Mouse (Mus musculus) lung, adult 2 months (tissue): ENCODE data around the gene Dennd4a. TPM values are rescaled to one million over a fixed set of nuclear protein-coding genes. Genes with fewer than 3 reads are reported as not detected.

Experiments
- DNase-seq: peaks from one replicate; pipeline ENCODE4 v3.0.0; 2022
- H3K4me1 ChIP-seq: fragments of 200-500 bp; 2 replicates; pipeline ENCODE4 v1.6.1; 2011; ENCODE audit warnings: low read length; ENCODE audit not compliant: control insufficient read depth, insufficient read depth
- H3K4me3 ChIP-seq: fragments of 200-500 bp; replicated peaks from 2 replicates; pipeline ENCODE3; 2011; ENCODE audit warnings: low read depth, mild to moderate bottlenecking, control low read depth, low read length; ENCODE audit errors: extremely low read depth
- CTCF ChIP-seq: fragments of 200-500 bp; IDR thresholded peaks from 2 replicates; pipeline ENCODE4 v1.5.1; 2011; ENCODE audit warnings: mild to moderate bottlenecking, low read length, control low read depth; ENCODE audit not compliant: insufficient read depth
- POLR2A ChIP-seq: fragments of 200-500 bp; IDR thresholded peaks from 2 replicates; pipeline ENCODE4 v1.6.1; 2011; ENCODE audit warnings: low read depth, mild to moderate bottlenecking, control low read depth, low read length, borderline replicate concordance; ENCODE audit errors: extremely low read depth
- WGBS: fragments of 180-500 bp; shearing (Covaris S2); methylation state at CpG from one replicate; pipeline ENCODE4 v1.1.7; 2018; 5-methylcytosine and 5-hydroxymethylcytosine counted together
- polyA plus RNA-seq: library from polyadenylated mRNA; depleted of rRNA; stranded (reverse); fragments of >200 nt; gene quantifications from 2 replicates; pipeline ENCODE4 v1.2.3, GENCODE M21; 2012

Gene Dennd4a
- polyA plus RNA-seq, 1 experiment, result 16.5 TPM

DNA sequence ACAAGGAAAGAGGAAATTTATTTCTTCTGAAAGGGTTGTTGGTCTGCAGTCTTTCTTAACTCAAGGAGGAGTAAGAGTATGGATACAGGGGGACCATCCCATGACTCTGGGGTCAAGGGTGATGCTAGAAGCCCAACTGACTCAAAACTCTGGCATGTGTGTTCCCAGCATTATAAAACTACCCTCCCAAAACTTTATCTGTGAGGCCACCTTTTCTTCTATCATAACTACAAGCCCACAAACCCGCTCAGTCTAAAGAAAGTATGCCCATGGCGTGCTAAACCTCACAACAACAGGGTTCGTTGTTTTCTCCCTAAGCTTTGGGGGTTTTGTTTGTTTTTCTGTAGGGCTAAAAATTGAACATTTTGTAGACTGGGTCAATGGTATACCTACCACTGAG is 23.3 kb downstream of the Dennd4a start:
- no peak overlapping the region for H3K4me3 ChIP-seq
- no peak for TF ChIP-seq POLR2A
- TF ChIP-seq CTCF, result no peak
- DNase-seq, result no peak
- WGBS, result 95% methylated on average over 3 of the region's 3 CpGs
- peaks cover 3% of the 10 kb centered on the region; the same call in 1 of the 2 replicates for H3K4me1 ChIP-seq

- H3K4me3 ChIP-seq, result no peak overlapping the region
- DNase-seq, result no peak
- H3K4me1 ChIP-seq, result no peaks in the 10 kb centered on the region
- WGBS, result 90% methylated on average over 4 of the region's 4 CpGs
- no peak for TF ChIP-seq CTCF
- TF ChIP-seq POLR2A, result no peak
Observed at GRCm38 (mm10) chr9:64845355-64845754, 34.2 kb downstream of the Dennd4a start.

DNA sequence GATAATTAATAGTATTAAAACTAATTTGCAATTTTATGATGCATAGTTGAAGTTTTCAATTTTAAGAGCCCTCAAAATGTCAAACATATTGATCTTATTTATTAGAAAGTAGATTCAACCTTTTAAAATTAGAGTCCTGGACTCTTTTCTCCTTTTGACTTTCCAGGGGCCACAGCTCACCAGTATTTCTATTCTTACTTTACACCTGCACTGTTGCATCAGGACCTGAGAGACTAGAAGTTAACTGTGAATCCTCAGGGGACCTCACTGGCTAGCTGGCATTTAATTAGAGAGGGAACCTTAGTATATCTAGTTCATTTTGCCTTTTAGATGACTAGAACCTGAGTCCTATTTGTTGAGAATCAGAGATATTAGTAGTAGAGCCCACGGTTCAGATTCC is 38.4 kb downstream of the Dennd4a start:
- no peak overlapping the region for H3K4me3 ChIP-seq
- TF ChIP-seq CTCF, result no peak
- TF ChIP-seq POLR2A, result no peak
- WGBS, result 71% methylated on average over 1 of the region's 1 CpGs
- H3K4me1 ChIP-seq, result no peaks in the 10 kb centered on the region
- no peak for DNase-seq

- DNase-seq, result no peak
- no peaks in the 10 kb centered on the region for H3K4me1 ChIP-seq
- no peak for TF ChIP-seq POLR2A
- no peak for TF ChIP-seq CTCF
- H3K4me3 ChIP-seq, result no peak overlapping the region
Observed at GRCm38 (mm10) chr9:64860083-64860482, 48.9 kb downstream of the Dennd4a start.

GRCm38 (mm10) chr9:64862687-64863086 is 51.5 kb downstream of the Dennd4a start:
- 88% methylated on average over 2 of the region's 2 CpGs for WGBS
- DNase-seq, result no peak
- Histone ChIP-seq H3K4me1 (no peaks in the 10 kb centered on the region), H3K4me3 (no peak overlapping the region)
- TF ChIP-seq POLR2A (no peak), CTCF (no peak)

DNA sequence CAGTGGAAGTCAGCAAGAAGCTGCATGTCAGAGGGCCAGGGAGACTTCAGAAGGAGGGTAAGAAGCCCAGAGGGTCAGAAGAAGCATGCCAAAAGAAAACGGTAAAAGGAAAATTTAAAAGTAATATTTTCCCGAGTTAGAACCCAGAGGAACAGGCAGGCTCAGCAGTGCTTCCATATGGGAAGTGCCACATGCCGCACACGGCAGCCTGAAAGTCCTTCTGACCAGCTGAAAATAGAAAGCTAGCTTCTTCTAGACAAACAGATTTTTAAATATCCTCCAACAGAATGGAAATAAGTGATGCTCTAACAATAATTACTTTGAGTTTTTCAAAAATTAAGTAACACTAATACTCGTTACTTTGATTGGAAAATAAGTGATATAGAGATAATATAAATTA is 74.9 kb downstream of the Dennd4a start:
- no peaks in the 10 kb centered on the region for H3K4me1 ChIP-seq
- no peak for TF ChIP-seq POLR2A
- TF ChIP-seq CTCF, result no peak
- no peak overlapping the region for H3K4me3 ChIP-seq
- 87% methylated on average over 5 of the region's 5 CpGs for WGBS
- DNase-seq, result no peak

- DNase-seq, result no peak
Observed at GRCm38 (mm10) chr9:64896605-64897004, 85.5 kb downstream of the Dennd4a start.

DNA sequence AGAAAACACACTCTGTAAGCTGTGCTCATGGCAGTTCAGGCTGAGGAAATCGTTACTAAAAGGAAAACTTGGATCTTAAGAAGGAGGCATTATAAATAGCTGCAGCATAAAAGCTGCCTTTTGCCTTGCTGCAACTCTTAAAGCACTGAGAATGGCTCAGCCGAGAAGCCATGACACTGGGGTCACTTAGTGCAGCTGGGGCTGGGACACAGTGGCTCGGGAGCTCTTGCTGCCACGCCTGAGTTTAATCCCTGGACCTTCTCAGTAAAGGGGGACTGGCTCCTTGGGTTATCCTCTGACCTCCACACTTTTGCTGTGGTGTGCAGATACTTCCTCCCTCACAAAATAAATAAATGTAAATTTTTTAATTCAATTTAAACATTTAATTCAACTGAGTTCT is 91.7 kb downstream of the Dennd4a start:
- WGBS, result 40% methylated on average over 4 of the region's 4 CpGs
- H3K4me3 ChIP-seq, result no peak overlapping the region
- TF ChIP-seq CTCF, result no peak
- no peak for TF ChIP-seq POLR2A
- H3K4me1 ChIP-seq, result peaks cover 4% of the 10 kb centered on the region; the same call in 1 of the 2 replicates
- no peak for DNase-seq

More at GRCm38 (mm10) chr9:64896605-64897004, 85.5 kb downstream of the Dennd4a start:
- H3K4me1 ChIP-seq, result peaks cover 4% of the 10 kb centered on the region; the same call in 1 of the 2 replicates
- WGBS, result 87% methylated on average over 10 of the region's 10 CpGs
- H3K4me3 ChIP-seq, result no peak overlapping the region
- no peak for TF ChIP-seq CTCF
- TF ChIP-seq POLR2A, result no peak

DNA sequence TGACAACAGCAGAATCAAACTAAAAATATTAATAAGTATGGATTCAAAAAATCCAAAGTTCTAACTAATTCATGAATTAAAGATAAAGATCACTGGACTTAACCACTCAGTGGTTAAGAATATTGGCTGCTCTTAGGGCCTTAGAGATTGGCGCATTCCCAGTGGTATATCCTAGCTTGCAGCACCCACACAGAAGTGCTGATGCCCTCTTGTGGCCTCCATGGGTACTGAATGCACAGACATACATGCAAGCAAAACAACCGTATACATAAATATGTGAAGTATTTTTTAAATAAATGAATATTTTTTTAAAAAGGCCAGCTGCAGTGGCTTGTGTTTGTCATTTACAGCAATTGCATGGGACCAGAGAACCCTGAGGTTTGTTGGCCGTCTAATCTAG is 92.2 kb downstream of the Dennd4a start:
- WGBS, result 50% methylated on average over 3 of the region's 3 CpGs

GRCm38 (mm10) chr9:64904917-64905640 is 93.9 kb downstream of the Dennd4a start:
- TF ChIP-seq POLR2A (no peak), CTCF (no peak)
- DNase-seq, result no peak
- WGBS, result 90% methylated on average over 14 of the region's 14 CpGs
- H3K4me3 ChIP-seq, result no peak overlapping the region
- no peaks in the 10 kb centered on the region for H3K4me1 ChIP-seq

More for the DNA sequence above, 92.2 kb downstream of the Dennd4a start:
- no peak for TF ChIP-seq POLR2A
- TF ChIP-seq CTCF, result peak; percentile 83
- DNase-seq, result peak; percentile 67
- no peak overlapping the region for H3K4me3 ChIP-seq
- no peaks in the 10 kb centered on the region for H3K4me1 ChIP-seq
